35 mouse cellular contexts compared by ENCODE assay signal in the genomic region with DNA sequence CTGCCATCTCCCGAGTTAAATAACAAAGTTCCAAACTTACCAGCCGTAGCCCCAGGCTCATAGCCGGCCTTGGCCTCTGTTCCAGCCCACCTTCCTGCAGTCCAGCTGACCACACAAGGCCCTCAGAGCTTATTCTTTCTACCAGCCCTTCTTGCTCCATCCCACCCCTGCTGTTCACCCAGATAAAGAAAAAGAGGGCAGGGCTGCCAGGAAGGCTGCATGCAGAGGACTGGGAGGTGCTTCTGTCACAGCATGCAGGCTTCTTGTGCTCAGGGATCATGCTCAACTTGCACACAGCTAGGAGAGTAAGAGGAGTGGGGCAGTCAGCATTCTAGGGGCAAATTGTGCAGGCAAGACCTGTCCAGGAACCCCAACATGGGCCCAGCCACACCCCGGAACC. TPM values are rescaled to one million over a fixed set of nuclear protein-coding genes. Genes with fewer than 3 reads are reported as not detected.
DNase-seq lines count a peak whose midpoint lies in the region; ATAC-seq lines count a peak whose summit lies in the region.
"Had no signal": no experiment of that assay in that cellular context is flagged by ENCODE, and none has a peak within 500 bp of the region (broad histone marks: within the 10 kb centered on the region; RNA-seq: fewer than 3 reads in every experiment).

No protein-coding gene starts in this region.

- peak; percentile 81 for DNase-seq in heart, embryonic 10.5 days (ENCODE audit: low spot score)
- DNase-seq in heart, postnatal 25 days (ENCODE audit: low spot score): no peak
- DNase-seq in liver, embryonic 13.5 days: peak; percentile 64
- DNase-seq in kidney, adult 8-10 months: no peak
- DNase-seq: adrenal gland, postnatal 25 days; cerebellum, adult 11 months; cerebellum, postnatal 14 days; gastrocnemius, postnatal 14 days; heart, adult 11 months; kidney, adult 9 months; kidney, postnatal 14 days; lung, adult 18-20 months; lung, postnatal 14 days; right cerebral cortex, postnatal 4 days; thymus, adult 18-20 months; thymus, postnatal 4 days had no signal

- peaks cover 61% of the 10 kb centered on the region for H3K4me1 ChIP-seq in heart, embryonic 10.5 days
- peaks cover 83% of the 10 kb centered on the region for H3K4me1 ChIP-seq in megakaryocyte, embryonic 14.5 days
- H3K4me1 ChIP-seq in liver, embryonic 13.5 days (replicated peaks): peaks cover 66% of the 10 kb centered on the region
- H3K4me1 ChIP-seq in forebrain, embryonic 12.5 days: 0 out of 2 replicates have a peak, but pooled peaks cover 11% of the 10 kb centered on the region

- H3K27ac ChIP-seq in heart, embryonic 10.5 days: no peak overlapping the region
- peak overlapping the region; percentile 82 for H3K27ac ChIP-seq in liver, embryonic 13.5 days
- H3K27ac ChIP-seq in forebrain, embryonic 12.5 days: no peak overlapping the region
- H3K27ac ChIP-seq: heart, embryonic 15.5 days; midbrain, embryonic 10.5 days; neural tube, embryonic 13.5 days; stomach, embryonic 15.5 days had no signal

- no peak for ATAC-seq in megakaryocyte, adult 5-6 weeks (ENCODE audit: poor library complexity, severe bottlenecking)
- peak; percentile 86 for ATAC-seq in liver, embryonic 13.5 days (ENCODE audit: low read depth)
- peak; percentile 77 for ATAC-seq in megakaryocyte-erythroid progenitor cell, adult 5-6 weeks (replicated peaks; ENCODE audit: low FRiP score, low TSS enrichment, poor library complexity, severe bottlenecking)
- no peak for ATAC-seq in forebrain, embryonic 12.5 days (ENCODE audit: low FRiP score)
- ATAC-seq: forebrain, embryonic 14.5 days; midbrain, embryonic 16.5 days had no signal

- H3K9ac ChIP-seq in liver, embryonic 13.5 days: peak overlapping the region; percentile 57
- no peak overlapping the region for H3K9ac ChIP-seq in forebrain, embryonic 12.5 days
- H3K9ac ChIP-seq: heart, embryonic 15.5 days; neural tube, embryonic 13.5 days; stomach, embryonic 15.5 days had no signal

- peak overlapping the region; percentile 54 for H3K4me2 ChIP-seq in liver, embryonic 13.5 days
- H3K4me2 ChIP-seq in forebrain, embryonic 12.5 days: no peak overlapping the region
- H3K4me2 ChIP-seq: heart, embryonic 15.5 days; neural tube, embryonic 13.5 days; stomach, embryonic 15.5 days had no signal

- H3K9me3 ChIP-seq in heart, embryonic 10.5 days: no peaks in the 10 kb centered on the region
- no peaks in the 10 kb centered on the region for H3K9me3 ChIP-seq in megakaryocyte, embryonic 14.5 days
- no peaks in the 10 kb centered on the region for H3K9me3 ChIP-seq in liver, embryonic 13.5 days (replicated peaks)
- H3K9me3 ChIP-seq in forebrain, embryonic 12.5 days: no peaks in the 10 kb centered on the region
- H3K9me3 ChIP-seq: heart, embryonic 15.5 days; midbrain, embryonic 10.5 days; neural tube, embryonic 13.5 days; stomach, embryonic 15.5 days had no signal

- H3K36me3 ChIP-seq in heart, embryonic 10.5 days: peaks cover 24% of the 10 kb centered on the region
- H3K36me3 ChIP-seq in megakaryocyte, embryonic 14.5 days (replicated peaks; ENCODE audit: low read length): peaks cover 85% of the 10 kb centered on the region
- peaks cover 16% of the 10 kb centered on the region for H3K36me3 ChIP-seq in liver, embryonic 13.5 days
- peaks cover 22% of the 10 kb centered on the region for H3K36me3 ChIP-seq in forebrain, embryonic 12.5 days (replicated peaks)

- 82% methylated on average over 4 of the region's 4 CpGs for WGBS in heart, embryonic 10.5 days
- WGBS in liver, embryonic 13.5 days (ENCODE audit: insufficient replicate concordance): 44% methylated on average over 4 of the region's 4 CpGs
- WGBS in forebrain, embryonic 12.5 days: 68% methylated on average over 4 of the region's 4 CpGs

- no peaks in the 10 kb centered on the region for H3K27me3 ChIP-seq in heart, embryonic 10.5 days (ENCODE audit: insufficient read depth, poor library complexity, severe bottlenecking)
- no peaks in the 10 kb centered on the region for H3K27me3 ChIP-seq in megakaryocyte, embryonic 14.5 days (replicated peaks)
- no peaks in the 10 kb centered on the region for H3K27me3 ChIP-seq in liver, embryonic 13.5 days
- no peaks in the 10 kb centered on the region for H3K27me3 ChIP-seq in forebrain, embryonic 12.5 days
- H3K27me3 ChIP-seq: heart, embryonic 15.5 days; neural tube, embryonic 13.5 days; stomach, embryonic 15.5 days had no signal

- intact Hi-C loops in heart, postnatal 25 days (cut with DNase I): no loop called here

- no peak overlapping the region for H3K4me3 ChIP-seq in heart, embryonic 10.5 days
- H3K4me3 ChIP-seq in megakaryocyte, embryonic 14.5 days (replicated peaks): peak overlapping the region; percentile 81
- peak overlapping the region; percentile 6 for H3K4me3 ChIP-seq in liver, embryonic 13.5 days (replicated peaks)
- H3K4me3 ChIP-seq in forebrain, embryonic 12.5 days (replicated peaks): no peak overlapping the region
- H3K4me3 ChIP-seq: heart, embryonic 15.5 days; midbrain, embryonic 10.5 days; myocyte; neural tube, embryonic 13.5 days; stomach, embryonic 15.5 days had no signal

RNA-seq across cellular contexts. Expression of gene Kdm4b, which starts 22.3 kb away (rescaled TPM):
- polyA plus RNA-seq in heart, embryonic 10.5 days (2016; fragmentation: Nextera tagmentation; extraction: Ambion mirVana): 34.6 and 35.6 TPM in 2 replicates
- total RNA-seq in heart, postnatal 25 days (2021): 10 to 100 TPM; 37.9 to 38.1 TPM
- polyA plus RNA-seq in megakaryocyte, embryonic 14.5 days (2012; ENCODE audit: insufficient read depth, low replicate concordance): 31.1 and 55.9 TPM in 2 replicates
- total RNA-seq in megakaryocyte, adult 5-6 weeks (2015): 8.0 and 10.8 TPM in 2 replicates
- total RNA-seq in megakaryocyte, adult 5-6 weeks (2017): 6.7 and 7.1 TPM in 2 replicates
- polyA plus RNA-seq in liver, embryonic 13.5 days (2015; fragmentation: Nextera tagmentation; extraction: Ambion mirVana): 6.1 and 7.1 TPM in 2 replicates
- total RNA-seq in megakaryocyte-erythroid progenitor cell, adult 5-6 weeks (2014; fragmentation: Nextera tagmentation): 16.0 and 17.3 TPM in 2 replicates
- total RNA-seq in megakaryocyte-erythroid progenitor cell, adult 5-6 weeks (2017): 11.0 and 14.3 TPM in 2 replicates
- 61.6 and 63.4 TPM in 2 replicates for polyA plus RNA-seq in forebrain, embryonic 12.5 days (2016; fragmentation: Nextera tagmentation; extraction: Ambion mirVana)

RNA-seq across cellular contexts. Expression of gene Uhrf1, which starts 45.0 kb away (rescaled TPM):
- 136 and 163 TPM in 2 replicates for polyA plus RNA-seq in heart, embryonic 10.5 days (2016; fragmentation: Nextera tagmentation; extraction: Ambion mirVana)
- 1 to 10 TPM; 3.7 to 4.3 TPM for total RNA-seq in heart, postnatal 25 days (2021)
- polyA plus RNA-seq in megakaryocyte, embryonic 14.5 days (2012; ENCODE audit: insufficient read depth, low replicate concordance): 12.4 and 22.6 TPM in 2 replicates
- total RNA-seq in megakaryocyte, adult 5-6 weeks (2015): 39.3 and 52.3 TPM in 2 replicates
- 83.7 and 101 TPM in 2 replicates for total RNA-seq in megakaryocyte, adult 5-6 weeks (2017)
- 121 and 131 TPM in 2 replicates for polyA plus RNA-seq in liver, embryonic 13.5 days (2015; fragmentation: Nextera tagmentation; extraction: Ambion mirVana)
- 151 and 161 TPM in 2 replicates for total RNA-seq in megakaryocyte-erythroid progenitor cell, adult 5-6 weeks (2014; fragmentation: Nextera tagmentation)
- 150 and 161 TPM in 2 replicates for total RNA-seq in megakaryocyte-erythroid progenitor cell, adult 5-6 weeks (2017)
- polyA plus RNA-seq in forebrain, embryonic 12.5 days (2016; fragmentation: Nextera tagmentation; extraction: Ambion mirVana): 187 and 198 TPM in 2 replicates

RNA-seq across cellular contexts. Expression of gene Arrdc5, which starts 48.0 kb away (rescaled TPM):
- polyA plus RNA-seq in heart, embryonic 10.5 days (2016; fragmentation: Nextera tagmentation; extraction: Ambion mirVana): not detected in 2 replicates
- not detected for total RNA-seq in heart, postnatal 25 days (2021)
- not detected in 2 replicates for polyA plus RNA-seq in megakaryocyte, embryonic 14.5 days (2012; ENCODE audit: insufficient read depth, low replicate concordance)
- not detected in 2 replicates for total RNA-seq in megakaryocyte, adult 5-6 weeks (2015)
- total RNA-seq in megakaryocyte, adult 5-6 weeks (2017): not detected in 2 replicates
- polyA plus RNA-seq in liver, embryonic 13.5 days (2015; fragmentation: Nextera tagmentation; extraction: Ambion mirVana): not detected in 2 replicates
- not detected in 2 replicates for total RNA-seq in megakaryocyte-erythroid progenitor cell, adult 5-6 weeks (2014; fragmentation: Nextera tagmentation)
- total RNA-seq in megakaryocyte-erythroid progenitor cell, adult 5-6 weeks (2017): not detected in 2 replicates
- not detected in 2 replicates for polyA plus RNA-seq in forebrain, embryonic 12.5 days (2016; fragmentation: Nextera tagmentation; extraction: Ambion mirVana)
- total RNA-seq: adrenal gland, postnatal 25 days; gastrocnemius, postnatal 14 days; hematopoietic stem cell, adult 5-6 weeks; layer of hippocampus, adult 18-20 months; layer of hippocampus, postnatal 25 days; left cerebral cortex, postnatal 10 days had no signal
- polyA plus RNA-seq: brain, embryonic 14.5 days; embryonic facial prominence, embryonic 11.5 days; forebrain, embryonic 14.5 days; heart, embryonic 15.5 days; intestine, embryonic 14.5 days; limb, embryonic 11.5 days; midbrain, embryonic 10.5 days; midbrain, embryonic 16.5 days; myocyte; neural tube, embryonic 13.5 days; stomach, embryonic 15.5 days had no signal

RNA-seq across cellular contexts. Expression of gene Plin3, which starts 55.5 kb away (rescaled TPM):
- polyA plus RNA-seq in heart, embryonic 10.5 days (2016; fragmentation: Nextera tagmentation; extraction: Ambion mirVana): 81.7 and 93.2 TPM in 2 replicates
- total RNA-seq in heart, postnatal 25 days (2021): 100 to 1,000 TPM; 154 to 171 TPM
- polyA plus RNA-seq in megakaryocyte, embryonic 14.5 days (2012; ENCODE audit: insufficient read depth, low replicate concordance): 4.6 and 21.3 TPM in 2 replicates
- 7.1 and 9.1 TPM in 2 replicates for total RNA-seq in megakaryocyte, adult 5-6 weeks (2015)
- 28.3 and 29.2 TPM in 2 replicates for total RNA-seq in megakaryocyte, adult 5-6 weeks (2017)
- polyA plus RNA-seq in liver, embryonic 13.5 days (2015; fragmentation: Nextera tagmentation; extraction: Ambion mirVana): 24.9 and 27.1 TPM in 2 replicates
- total RNA-seq in megakaryocyte-erythroid progenitor cell, adult 5-6 weeks (2014; fragmentation: Nextera tagmentation): 4.8 and 6.8 TPM in 2 replicates
- total RNA-seq in megakaryocyte-erythroid progenitor cell, adult 5-6 weeks (2017): 3.7 and 6.1 TPM in 2 replicates
- polyA plus RNA-seq in forebrain, embryonic 12.5 days (2016; fragmentation: Nextera tagmentation; extraction: Ambion mirVana): 28.6 and 28.8 TPM in 2 replicates

Comparison
In these comparisons a context has a peak if more than half of its experiments do, and no peak if none do; other contexts are left out.
1. DNase-seq: peak in heart, embryonic 10.5 days (single experiment) and liver, embryonic 13.5 days (single experiment); none in heart, postnatal 25 days (single experiment) and kidney, adult 8-10 months (0 of 2).
2. H3K4me3 ChIP-seq: peak in megakaryocyte, embryonic 14.5 days (single experiment) and liver, embryonic 13.5 days (single experiment); none in heart, embryonic 10.5 days (single experiment) and forebrain, embryonic 12.5 days (single experiment).
3. ATAC-seq: peak in liver, embryonic 13.5 days (single experiment) and megakaryocyte-erythroid progenitor cell, adult 5-6 weeks (single experiment); none in megakaryocyte, adult 5-6 weeks (single experiment) and forebrain, embryonic 12.5 days (single experiment).